Mouse (Mus musculus) MEL (cell line): Measurements from ENCODE around the gene Slc35g3. TPM values are rescaled to one million over a fixed set of nuclear protein-coding genes. Genes with fewer than 3 reads are reported as not detected.
"Not testable (repeated sequence)": the region's sequence is repeated elsewhere in the genome, so short reads cannot be mapped to it uniquely, and the experiment has no call there.

Experiments used
- DNase-seq: peaks from one replicate; pipeline ENCODE4 v3.0.0; 2011; ENCODE audit warnings: low read depth, low spot score
- H3K27ac ChIP-seq: 2 replicates; pipeline ENCODE4 v1.5.1; 2012; ENCODE audit warnings: low read depth, mild to moderate bottlenecking, control low read depth, low read length, moderate library complexity; ENCODE audit not compliant: control insufficient read depth
- H3K27me3 ChIP-seq, 2 experiments: fragments of 150-350 bp in 1 of 2; sonication (generic) in 1 of 2; 2 replicates each; pipeline ENCODE4 v1.6.1; 2012; ENCODE audit warnings: low read length in 2 of 2, mild to moderate bottlenecking in 2 of 2, improper control_type of control experiment in 1 of 2, moderate library complexity in 1 of 2; ENCODE audit not compliant: insufficient read depth in 2 of 2, control insufficient read depth in 1 of 2
- H3K36me3 ChIP-seq, 2 experiments: 2 replicates each; pipeline ENCODE4 v1.6.1; 2012 to 2014; ENCODE audit warnings: low read length in 2 of 2, improper control_type of control experiment in 1 of 2, inconsistent platforms in 1 of 2, mild to moderate bottlenecking in 1 of 2; ENCODE audit not compliant: insufficient read depth in 2 of 2, control insufficient read depth in 1 of 2
- H3K4me1 ChIP-seq, 2 experiments: fragments of 150-350 bp in 1 of 2; sonication (generic) in 1 of 2; 2 replicates each; pipeline ENCODE4 v1.6.1; 2012; ENCODE audit warnings: low read length in 2 of 2, improper control_type of control experiment in 1 of 2, mild to moderate bottlenecking in 1 of 2; ENCODE audit not compliant: insufficient read depth in 2 of 2, control insufficient read depth in 1 of 2
- H3K4me3 ChIP-seq, 2 experiments: fragments of 150-350 bp in 1 of 2; sonication (generic) in 1 of 2; 2 replicates each; pipeline ENCODE4 v1.5.1; 2012; ENCODE audit warnings: low read depth in 2 of 2, low read length in 2 of 2, mild to moderate bottlenecking in 2 of 2, moderate library complexity in 2 of 2, control low read depth in 1 of 2, improper control_type of control experiment in 1 of 2; ENCODE audit not compliant: control insufficient read depth in 1 of 2, insufficient read depth in 1 of 2
- H3K79me2 ChIP-seq: 2 replicates; pipeline ENCODE4 v1.6.1; 2012; ENCODE audit warnings: mild to moderate bottlenecking, low read length, moderate library complexity; ENCODE audit not compliant: control insufficient read depth, poor library complexity, insufficient read depth
- H3K9ac ChIP-seq: 2 replicates; pipeline ENCODE4 v1.6.1; 2012; ENCODE audit warnings: low read depth, mild to moderate bottlenecking, control low read depth, low read length, moderate library complexity; ENCODE audit not compliant: control insufficient read depth, poor library complexity, severe bottlenecking
- H3K9me3 ChIP-seq: fragments of 150-350 bp; sonication (generic); replicated peaks from 2 replicates; pipeline ENCODE4 v1.6.1; 2012; ENCODE audit warnings: mild to moderate bottlenecking, low read length, improper control_type of control experiment, moderate library complexity; ENCODE audit not compliant: insufficient read depth
- CHD1 ChIP-seq: IDR thresholded peaks from 2 replicates; pipeline ENCODE4 v1.6.1; 2012; ENCODE audit warnings: low read depth, mild to moderate bottlenecking, inconsistent platforms, low read length, improper control_type of control experiment
- CHD2 ChIP-seq: IDR thresholded peaks from 2 replicates; pipeline ENCODE4 v1.6.1; 2011; ENCODE audit warnings: low read length, improper control_type of control experiment
- CTCF ChIP-seq, 3 experiments: IDR thresholded peaks in 2 of 3; conservative IDR thresholded peaks in 1 of 3; 2 replicates each; pipeline ENCODE4 v1.5.1; 2011 to 2012; ENCODE audit warnings: low read length in 3 of 3, low read depth in 2 of 3, mild to moderate bottlenecking in 2 of 3, improper control_type of control experiment in 1 of 3, inconsistent platforms in 1 of 3, mixed read lengths in 1 of 3, moderate library complexity in 1 of 3; ENCODE audit not compliant: control insufficient read depth in 1 of 3, insufficient read depth in 1 of 3, poor library complexity in 1 of 3, severe bottlenecking in 1 of 3
- EP300 ChIP-seq, 2 experiments: IDR thresholded peaks; 2 replicates each; pipeline ENCODE4 v1.6.1; 2011; ENCODE audit warnings: improper control_type of control experiment in 2 of 2, low read length in 2 of 2, low read depth in 1 of 2, mild to moderate bottlenecking in 1 of 2
- GATA1 ChIP-seq: IDR thresholded peaks from 2 replicates; pipeline ENCODE4 v1.6.1; 2011; ENCODE audit warnings: low read depth, low read length, improper control_type of control experiment
- HCFC1 ChIP-seq: IDR thresholded peaks from 2 replicates; pipeline ENCODE4 v1.6.1; 2012; ENCODE audit warnings: low read depth, mild to moderate bottlenecking, inconsistent platforms, low read length, improper control_type of control experiment, moderate library complexity
- JUND ChIP-seq: IDR thresholded peaks from 2 replicates; pipeline ENCODE4 v1.6.1; 2011; ENCODE audit warnings: low read depth, mild to moderate bottlenecking, improper control_type of control experiment, low read length
- KAT2A ChIP-seq: conservative IDR thresholded peaks from 2 replicates; pipeline ENCODE4 v1.6.1; 2012; ENCODE audit warnings: low read depth, low read length, improper control_type of control experiment, inconsistent platforms
- MAX ChIP-seq: IDR thresholded peaks from 2 replicates; pipeline ENCODE4 v1.6.1; 2011; ENCODE audit warnings: low read length, improper control_type of control experiment
- MAZ ChIP-seq: IDR thresholded peaks from 2 replicates; pipeline ENCODE4 v1.6.1; 2012; ENCODE audit warnings: low read depth, mild to moderate bottlenecking, inconsistent platforms, low read length, improper control_type of control experiment
- MXI1 ChIP-seq: IDR thresholded peaks from 2 replicates; pipeline ENCODE4 v1.6.1; 2011; ENCODE audit warnings: mild to moderate bottlenecking, low read depth, low read length, improper control_type of control experiment
- MYB ChIP-seq: IDR thresholded peaks from 2 replicates; pipeline ENCODE4 v1.6.1; 2011; ENCODE audit warnings: mild to moderate bottlenecking, low read depth, low read length, improper control_type of control experiment
- MYC ChIP-seq: IDR thresholded peaks from 2 replicates; pipeline ENCODE4 v1.6.1; 2011; ENCODE audit warnings: low read depth, mild to moderate bottlenecking, low read length, improper control_type of control experiment, moderate library complexity
- NELFE ChIP-seq: IDR thresholded peaks from 2 replicates; pipeline ENCODE4 v1.6.1; 2011; ENCODE audit warnings: low read depth, low read length, improper control_type of control experiment
- POLR2A ChIP-seq, 2 experiments: IDR thresholded peaks; 2 replicates each; pipeline ENCODE4 v1.6.1; 2011 to 2012; ENCODE audit warnings: low read length in 2 of 2, mild to moderate bottlenecking in 2 of 2, control low read depth in 1 of 2, improper control_type of control experiment in 1 of 2, low read depth in 1 of 2, moderate library complexity in 1 of 2; ENCODE audit not compliant: control insufficient read depth in 1 of 2, insufficient read depth in 1 of 2, poor library complexity in 1 of 2
- POLR2AphosphoS2 ChIP-seq: IDR thresholded peaks from 2 replicates; pipeline ENCODE4 v1.6.1; 2011; ENCODE audit warnings: low read length, improper control_type of control experiment
- POLR2AphosphoS5 ChIP-seq: IDR thresholded peaks from 2 replicates; pipeline ENCODE4 v1.6.1; 2012; ENCODE audit warnings: low read depth, borderline replicate concordance, mild to moderate bottlenecking, inconsistent platforms, low read length, moderate library complexity, mixed read lengths
- RAD21 ChIP-seq: IDR thresholded peaks from 2 replicates; pipeline ENCODE4 v1.6.1; 2011; ENCODE audit warnings: mild to moderate bottlenecking, low read depth, low read length, improper control_type of control experiment
- RCOR1 ChIP-seq: IDR thresholded peaks from 2 replicates; pipeline ENCODE4 v1.6.1; 2012; ENCODE audit warnings: low read depth, mild to moderate bottlenecking, inconsistent platforms, low read length, improper control_type of control experiment
- SIN3A ChIP-seq: IDR thresholded peaks from 2 replicates; pipeline ENCODE4 v1.6.1; 2012; ENCODE audit warnings: low read length, improper control_type of control experiment, inconsistent platforms
- SMC3 ChIP-seq: IDR thresholded peaks from 2 replicates; pipeline ENCODE4 v1.6.1; 2011; ENCODE audit warnings: low read depth, low read length, improper control_type of control experiment
- TAL1 ChIP-seq: IDR thresholded peaks from 2 replicates; pipeline ENCODE4 v1.6.1; 2012; ENCODE audit warnings: mild to moderate bottlenecking, inconsistent platforms, low read length, moderate library complexity, mixed read lengths
- TCF12 ChIP-seq: IDR thresholded peaks from 2 replicates; pipeline ENCODE4 v1.6.1; 2014; ENCODE audit warnings: low read depth, mild to moderate bottlenecking, inconsistent platforms, low read length, improper control_type of control experiment, moderate library complexity
- UBTF ChIP-seq: IDR thresholded peaks from 2 replicates; pipeline ENCODE4 v1.6.1; 2012; ENCODE audit warnings: low read depth, mild to moderate bottlenecking, inconsistent platforms, low read length, improper control_type of control experiment, moderate library complexity, borderline replicate concordance; ENCODE audit not compliant: insufficient read depth
- USF1 ChIP-seq: IDR thresholded peaks from 2 replicates; pipeline ENCODE4 v1.6.1; 2014; ENCODE audit warnings: low read depth, mild to moderate bottlenecking, inconsistent platforms, low read length, improper control_type of control experiment, moderate library complexity
- ZKSCAN1 ChIP-seq: IDR thresholded peaks from 2 replicates; pipeline ENCODE4 v1.6.1; 2012; ENCODE audit warnings: low read depth, mild to moderate bottlenecking, inconsistent platforms, low read length, improper control_type of control experiment, moderate library complexity
- ZMIZ1 ChIP-seq: IDR thresholded peaks from 2 replicates; pipeline ENCODE4 v1.6.1; 2012; ENCODE audit warnings: low read depth, mild to moderate bottlenecking, inconsistent platforms, low read length, improper control_type of control experiment, moderate library complexity
- ZNF384 ChIP-seq: IDR thresholded peaks from 2 replicates; pipeline ENCODE4 v1.6.1; 2012; ENCODE audit warnings: low read depth, mild to moderate bottlenecking, inconsistent platforms, low read length, improper control_type of control experiment
- polyA plus RNA-seq, 2 experiments: library from polyadenylated mRNA; stranded (reverse) in 1 of 2; unstranded in 1 of 2; fragments of >175 nt in 1 of 2; fragments of >200 nt in 1 of 2; gene quantifications; 2 replicates each; pipeline versions ENCODE4 v1.2.1 to v1.2.4; 2012; ENCODE audit warnings: low replicate concordance in 2 of 2, low read depth in 1 of 2; ENCODE audit not compliant: insufficient read length in 2 of 2, insufficient read depth in 1 of 2, missing spikeins in 1 of 2
- total RNA-seq: library from RNA; depleted of rRNA; stranded (reverse); fragments of 300-350 nt; gene quantifications from 2 replicates; pipeline ENCODE4 v1.2.3, GENCODE M21; 2012

Slc35g3 gene
- total and polyA plus RNA-seq, 3 experiments, result 0.08 to 0.22 TPM; not detected in 1

GRCm38 (mm10) chr11:69751635-69752034 is 10.1 kb downstream of the Slc35g3 start (continued):
- TF ChIP-seq ZNF384 (no peak), MAZ (no peak), EP300 (IDR thresholded peaks at IDR 0.05; ENCODE audit: low read depth in 1 of 2, low read length in 2 of 2) (peak in 1 of 2 experiments; percentile 80; a peak in 2 of 4 replicates), MYC (peak; percentile 48; the same call in 1 of the 2 replicates), HCFC1 (no peak), CHD1 (no peak), RAD21 (no peak), MYB (no peak), POLR2A (IDR thresholded peaks at IDR 0.05; ENCODE audit: control insufficient read depth in 1 of 2, insufficient read depth in 1 of 2, low read depth in 1 of 2, low read length in 2 of 2, poor library complexity in 1 of 2) (no peak), RCOR1 (0 out of 2 replicates have a peak, but pooled peaks have one; percentile 34), CTCF (IDR thresholded peaks at IDR 0.05 in 2 of 3, conservative IDR thresholded peaks at IDR 0.05 in 1 of 3; ENCODE audit: control insufficient read depth in 1 of 3, insufficient read depth in 1 of 3, low read depth in 2 of 3, low read length in 3 of 3, poor library complexity in 1 of 3, severe bottlenecking in 1 of 3) (no peak), CHD2 (no peak), ZMIZ1 (no peak), GATA1 (peak; percentile 95), USF1 (no peak)
- TF ChIP-seq, all 39 proteins: peak for 8

GRCm38 (mm10) chr11:69731408-69731807 is 30.4 kb downstream of the Slc35g3 start:
- H3K9me3 ChIP-seq, result not testable (repeated sequence)
- TF ChIP-seq SIN3A (peak; percentile 3; the same call in 1 of the 2 replicates), RAD21 (peak; percentile 40), SMC3 (peak; percentile 63), CTCF (IDR thresholded peaks at IDR 0.05 in 2 of 3, conservative IDR thresholded peaks at IDR 0.05 in 1 of 3; ENCODE audit: control insufficient read depth in 1 of 3, insufficient read depth in 1 of 3, low read depth in 2 of 3, low read length in 3 of 3, poor library complexity in 1 of 3, severe bottlenecking in 1 of 3) (peak; percentile 37 to 56 (median 44); a peak in 5 of 6 replicates)
- TF ChIP-seq, all 39 proteins: peak for 4; not testable (repeated sequence) for 35
- H3K4me1 ChIP-seq, H3K27me3 ChIP-seq, H3K79me2 ChIP-seq, H3K36me3 ChIP-seq, H3K9ac ChIP-seq, H3K27ac ChIP-seq, H3K4me3 ChIP-seq: not testable (repeated sequence)
- DNase-seq, result peak; percentile 65

GRCm38 (mm10) chr11:69729063-69729462 is 32.7 kb downstream of the Slc35g3 start:
- H3K27me3 ChIP-seq, result no peaks in the 10 kb centered on the region
- no peaks in the 10 kb centered on the region for H3K9me3 ChIP-seq
- no peak overlapping the region for H3K4me3 ChIP-seq
- 0 out of 4 replicates have a peak, but pooled peaks cover 2% of the 10 kb centered on the region in 2 experiments for H3K4me1 ChIP-seq
- DNase-seq, result peak; percentile 97
- H3K9ac ChIP-seq, result no peak overlapping the region
- H3K36me3 ChIP-seq, result peaks cover 0 to 2% of the 10 kb centered on the region in 2 experiments; a peak in 2 of 4 replicates
- no peaks in the 10 kb centered on the region for H3K79me2 ChIP-seq
- H3K27ac ChIP-seq, result no peak overlapping the region
- TF ChIP-seq KAT2A, result no peak
- TF ChIP-seq NELFE, result no peak
- TF ChIP-seq UBTF, result no peak
- peak; percentile 95 for TF ChIP-seq SMC3
- TF ChIP-seq ZKSCAN1, result no peak
- TF ChIP-seq EP300 (IDR thresholded peaks at IDR 0.05; ENCODE audit: low read depth in 1 of 2, low read length in 2 of 2), result no peak
- TF ChIP-seq ZMIZ1, result no peak
- no peak; the same call in 1 of the 2 replicates for TF ChIP-seq SIN3A
- no peak for TF ChIP-seq MYB
- TF ChIP-seq MYC, result no peak
- no peak for TF ChIP-seq POLR2AphosphoS5
- no peak for TF ChIP-seq GATA1
- no peak for TF ChIP-seq RCOR1
- TF ChIP-seq TAL1, result no peak
- TF ChIP-seq MAX, result no peak
- TF ChIP-seq JUND, result no peak
- peak; percentile 65; the same call in 1 of the 2 replicates for TF ChIP-seq MAZ
- TF ChIP-seq MXI1, result no peak
- TF ChIP-seq POLR2AphosphoS2, result no peak
- peak; percentile 97 for TF ChIP-seq RAD21
- TF ChIP-seq TCF12, result 0 out of 2 replicates have a peak, but pooled peaks have one; percentile 4
- TF ChIP-seq POLR2A (IDR thresholded peaks at IDR 0.05; ENCODE audit: control insufficient read depth in 1 of 2, insufficient read depth in 1 of 2, low read depth in 1 of 2, low read length in 2 of 2, poor library complexity in 1 of 2), result no peak
